Mouse (Mus musculus) embryo, embryonic 9.5 days (tissue): Measurements from ENCODE around the gene Armc6.
A peak's percentile ranks its signal among the peaks of the same experiment; 100 is the strongest.

Source experiments
- DNase-seq: peaks from one replicate; pipeline ENCODE4 v3.0.0-alpha.2; 2017; ENCODE audit errors: extremely low spot score

Armc6 gene

GRCm38 (mm10) chr8:70234080-70234780 lies at the start of gene Armc6, which contains the start of gene Sugp2:
Armc6 (minus strand) TSS chr8:70234466.
Sugp2 (plus strand) TSS chr8:70234226.
- peak; percentile 94 for DNase-seq

- peak; percentile 48 for DNase-seq
Observed at GRCm38 (mm10) chr8:70283136-70284077, 49.1 kb upstream of the Armc6 start.

GRCm38 (mm10) chr8:70282603-70283135 lies 48.4 kb upstream of the Armc6 start, which contains the start of gene Homer3:
Homer3 (plus strand) TSS chr8:70282827.
- peak; percentile 99 for DNase-seq

- no peak for DNase-seq
Observed at GRCm38 (mm10) chr8:70281001-70281400, 46.7 kb upstream of the Armc6 start.

- no peak for DNase-seq
Observed at GRCm38 (mm10) chr8:70279266-70279665, 45.0 kb upstream of the Armc6 start.

- DNase-seq = no peak
Observed at GRCm38 (mm10) chr8:70278175-70278574, 43.9 kb upstream of the Armc6 start.

GRCm38 (mm10) chr8:70276476-70276875 lies 42.2 kb upstream of the Armc6 start:
- no peak for DNase-seq

GRCm38 (mm10) chr8:70274350-70274749 lies 40.1 kb upstream of the Armc6 start:
- DNase-seq = no peak

- DNase-seq = no peak
Observed at GRCm38 (mm10) chr8:70272949-70273348, 38.7 kb upstream of the Armc6 start.

GRCm38 (mm10) chr8:70268799-70269565 lies 34.7 kb upstream of the Armc6 start:
- DNase-seq = no peak

GRCm38 (mm10) chr8:70268311-70268710 lies 34.0 kb upstream of the Armc6 start:
- DNase-seq = no peak

GRCm38 (mm10) chr8:70267674-70268073 lies 33.4 kb upstream of the Armc6 start:
- DNase-seq = no peak

GRCm38 (mm10) chr8:70259043-70259442 lies 24.8 kb upstream of the Armc6 start:
- no peak for DNase-seq

GRCm38 (mm10) chr8:70258600-70258999 lies 24.3 kb upstream of the Armc6 start:
- DNase-seq = no peak

- DNase-seq = no peak
Observed at GRCm38 (mm10) chr8:70257456-70257855, 23.2 kb upstream of the Armc6 start.

GRCm38 (mm10) chr8:70254628-70255027 lies 20.4 kb upstream of the Armc6 start:
- no peak for DNase-seq

- DNase-seq = no peak
Observed at GRCm38 (mm10) chr8:70247841-70248240, 13.6 kb upstream of the Armc6 start.

GRCm38 (mm10) chr8:70246622-70247021 lies 12.4 kb upstream of the Armc6 start:
- no peak for DNase-seq

- no peak for DNase-seq
Observed at GRCm38 (mm10) chr8:70240642-70241041, 6.4 kb upstream of the Armc6 start.

- DNase-seq = no peak
Observed at GRCm38 (mm10) chr8:70237842-70238241, 3.6 kb upstream of the Armc6 start.

GRCm38 (mm10) chr8:70234781-70235128 lies 489 bp upstream of the Armc6 start:
- DNase-seq = no peak

GRCm38 (mm10) chr8:70233606-70234005 lies 660 bp downstream of the Armc6 start:
- DNase-seq = no peak
